Mouse (Mus musculus) mature B cell (primary cell): ENCODE data around the gene Olfr370.
"Not testable (repeated sequence)": the region's sequence is repeated elsewhere in the genome, so short reads cannot be mapped to it uniquely, and the experiment has no call there.

Experiments used
- in situ Hi-C: fragments of 300-500 bp; cut with MboI; formaldehyde crosslinking; loops from 2 replicates; pipeline ENCODE4 v1.14.3; 2019

Olfr370 gene

DNA sequence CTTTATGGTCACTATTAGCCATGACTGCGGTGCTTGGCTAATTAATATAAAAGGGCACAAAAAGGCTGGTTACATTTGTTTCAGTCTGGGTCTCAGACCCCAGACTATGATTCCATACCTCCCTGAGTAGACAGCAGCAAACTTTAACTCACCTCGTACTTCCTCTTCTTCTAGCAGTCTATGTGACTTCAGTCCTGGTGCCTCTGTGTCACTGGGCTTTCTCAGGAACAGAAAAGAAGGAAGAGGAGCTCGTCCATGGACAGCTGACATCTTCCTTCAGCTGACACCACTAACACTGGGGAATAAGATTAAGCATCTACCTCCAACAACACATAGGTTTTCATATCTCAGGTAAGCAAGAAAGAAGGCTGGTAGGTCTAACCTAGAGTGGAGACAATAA lies at the start of gene Olfr370:
Olfr370 (plus strand) TSS at position 45 of the 400 bp plus-strand sequence.
- in situ Hi-C loops: no loop called here

DNA sequence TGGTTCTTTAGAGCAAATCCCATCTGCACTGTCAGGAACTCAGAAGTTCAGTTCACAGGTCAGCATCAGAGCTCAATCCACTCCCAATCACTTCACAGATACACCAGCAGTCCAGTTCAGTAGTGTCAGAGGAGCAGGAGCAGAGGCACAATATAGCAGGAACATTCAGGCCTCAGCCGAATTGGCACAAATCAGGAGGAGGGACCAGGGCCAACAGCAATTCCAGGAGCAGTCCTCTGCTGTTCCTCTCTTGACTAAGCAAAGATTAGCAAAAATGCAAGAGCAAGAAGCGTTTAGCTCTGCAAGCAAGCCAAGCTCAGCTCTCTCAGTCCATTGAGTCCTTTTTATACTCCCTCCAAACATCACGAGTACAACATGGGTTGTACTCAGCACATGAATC lies 23.9 kb upstream of the Olfr370 start:
- in situ Hi-C loops: no loop called here

GRCm38 (mm10) chr8:83520432-83520831 lies 15.1 kb upstream of the Olfr370 start:
- in situ Hi-C loops: no loop called here

- in situ Hi-C loops: not testable (repeated sequence)
Observed at GRCm38 (mm10) chr8:83520907-83521306, 14.7 kb upstream of the Olfr370 start.

GRCm38 (mm10) chr8:83521310-83521709 lies 14.3 kb upstream of the Olfr370 start:
- in situ Hi-C loops: no loop called here

GRCm38 (mm10) chr8:83534802-83535201 lies 778 bp upstream of the Olfr370 start:
- in situ Hi-C loops: no loop called here

DNA sequence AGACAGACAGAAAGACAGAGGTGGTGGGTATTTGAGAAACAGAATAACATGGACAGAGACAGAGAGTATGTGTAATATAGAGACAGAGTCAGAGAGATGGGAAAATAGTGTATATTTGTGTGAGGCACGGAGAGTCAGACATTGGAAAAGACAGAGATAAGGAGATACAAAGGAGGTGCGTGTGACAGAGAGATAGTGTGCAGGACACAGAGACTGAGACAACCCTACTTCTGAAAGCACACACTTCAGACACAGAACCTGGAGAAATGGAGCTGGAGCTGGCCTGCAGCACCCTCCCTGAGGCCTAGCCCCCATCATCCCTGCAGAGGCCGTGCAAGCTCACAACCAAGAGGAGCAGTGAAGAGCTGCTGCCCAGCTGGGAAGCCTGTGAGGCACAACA lies 27.1 kb downstream of the Olfr370 start:
- in situ Hi-C loops: no loop called here

DNA sequence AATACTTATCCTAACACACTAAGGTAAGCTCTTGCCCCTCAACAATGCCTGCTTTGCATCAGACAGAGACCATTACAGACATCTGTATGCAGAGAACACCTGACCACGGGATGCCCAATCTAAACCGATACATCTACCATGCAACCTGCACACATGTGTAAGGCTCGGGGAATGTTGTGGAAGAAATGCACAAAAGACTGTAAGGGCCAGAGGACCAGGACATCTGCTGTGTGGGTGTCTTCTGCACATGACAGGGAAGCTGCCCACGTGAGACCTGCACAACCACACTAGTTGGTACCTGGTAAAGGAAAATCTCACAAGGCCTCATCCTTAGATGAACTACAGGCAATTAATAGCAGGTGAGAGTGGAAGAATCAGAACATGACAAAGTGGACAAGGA lies 27.7 kb downstream of the Olfr370 start:
- in situ Hi-C loops: no loop called here

DNA sequence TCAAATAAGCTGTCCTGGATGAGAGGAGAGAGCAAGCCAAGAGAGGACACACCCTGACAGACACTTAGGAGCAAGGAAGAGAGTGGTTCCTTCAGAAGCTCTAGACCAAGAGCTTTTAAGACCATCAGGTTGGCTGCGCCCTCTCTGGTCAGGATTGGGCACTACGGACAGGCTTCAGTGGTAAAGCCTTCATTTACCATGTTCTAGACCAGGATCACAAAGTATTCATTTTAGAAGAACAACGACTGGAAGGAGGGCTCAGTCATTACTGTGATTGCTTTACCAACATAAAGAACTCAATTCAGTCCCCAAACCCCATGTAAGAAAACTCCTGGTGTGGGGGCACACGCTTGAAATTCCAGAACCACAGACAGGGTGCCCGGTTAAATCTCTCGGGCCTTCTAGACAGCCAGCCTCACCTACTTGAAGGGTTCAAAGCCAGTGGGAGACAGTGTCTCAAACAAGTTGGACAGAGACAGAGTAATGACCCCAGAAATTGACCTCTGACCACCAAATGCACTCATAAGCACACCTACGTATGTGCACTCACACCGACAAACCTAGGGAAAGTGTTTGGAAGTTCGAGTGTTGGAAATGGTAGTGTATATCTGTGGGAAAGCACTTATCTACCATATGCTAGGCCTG lies 30.3 kb downstream of the Olfr370 start:
- in situ Hi-C loops: no loop called here

- in situ Hi-C loops: no loop called here
Observed at GRCm38 (mm10) chr8:83566469-83567395, 31.2 kb downstream of the Olfr370 start, which contains the start of gene Ndufb7. Ndufb7 (plus strand) TSS chr8:83566671.

DNA sequence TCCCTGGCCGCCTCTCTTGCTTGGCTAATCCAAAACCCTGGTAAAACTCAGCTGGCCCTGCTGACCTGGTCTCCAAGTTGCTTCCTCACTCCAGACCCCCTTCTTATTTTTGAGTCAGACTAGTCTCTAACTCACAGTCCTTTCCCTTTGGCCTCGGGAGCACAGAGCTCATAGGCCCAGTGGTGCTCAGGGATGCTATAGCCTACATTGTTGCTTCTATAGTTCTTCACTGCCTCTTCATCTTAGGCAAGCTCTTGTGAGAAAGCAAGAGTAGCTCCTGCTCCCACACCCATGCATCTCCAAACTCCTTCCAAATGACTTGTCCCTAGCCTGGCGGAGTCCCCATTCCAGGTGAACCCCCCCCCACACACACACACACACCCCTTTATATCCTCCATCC lies 32.1 kb downstream of the Olfr370 start:
- in situ Hi-C loops: no loop called here

DNA sequence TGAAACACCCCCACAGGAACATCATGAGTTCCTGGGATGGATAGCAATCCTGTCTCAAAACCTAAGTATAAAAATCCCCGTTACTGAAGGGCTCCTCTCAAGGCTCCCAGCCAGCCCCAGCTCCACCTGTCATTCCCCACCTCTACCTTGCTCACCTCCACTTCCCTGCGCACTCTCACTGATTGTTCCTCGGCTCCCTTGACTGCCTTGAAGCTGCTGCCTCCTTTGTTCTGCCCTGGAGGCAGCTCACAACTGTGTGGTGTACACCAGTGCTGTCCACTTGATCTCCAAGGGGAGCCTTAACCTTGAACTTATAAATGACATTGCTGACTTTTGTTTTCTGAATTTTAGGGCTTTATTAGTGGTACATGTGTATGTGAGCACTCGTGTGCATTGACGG lies 32.5 kb downstream of the Olfr370 start:
- in situ Hi-C loops: no loop called here

DNA sequence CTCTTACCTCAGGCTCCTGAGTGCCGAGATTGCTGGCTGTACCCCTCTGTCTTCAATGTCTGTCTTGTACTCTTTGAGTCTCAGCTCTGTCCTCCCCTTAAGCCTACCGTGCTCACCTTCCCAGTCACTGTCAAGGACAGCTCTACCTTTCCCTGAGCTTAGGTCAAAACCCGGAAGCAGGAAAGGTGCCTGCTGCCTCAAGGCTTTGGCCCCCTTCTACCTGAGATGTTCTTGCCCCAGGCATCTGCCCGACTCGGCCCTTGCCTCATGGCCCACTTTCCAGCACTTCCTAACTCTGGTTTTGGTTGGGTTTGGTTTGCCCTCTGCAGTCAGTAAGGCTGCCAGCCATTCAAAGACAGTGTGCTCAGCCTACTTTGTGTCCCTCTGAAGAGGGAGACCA lies 33.2 kb downstream of the Olfr370 start:
- in situ Hi-C loops: no loop called here

DNA sequence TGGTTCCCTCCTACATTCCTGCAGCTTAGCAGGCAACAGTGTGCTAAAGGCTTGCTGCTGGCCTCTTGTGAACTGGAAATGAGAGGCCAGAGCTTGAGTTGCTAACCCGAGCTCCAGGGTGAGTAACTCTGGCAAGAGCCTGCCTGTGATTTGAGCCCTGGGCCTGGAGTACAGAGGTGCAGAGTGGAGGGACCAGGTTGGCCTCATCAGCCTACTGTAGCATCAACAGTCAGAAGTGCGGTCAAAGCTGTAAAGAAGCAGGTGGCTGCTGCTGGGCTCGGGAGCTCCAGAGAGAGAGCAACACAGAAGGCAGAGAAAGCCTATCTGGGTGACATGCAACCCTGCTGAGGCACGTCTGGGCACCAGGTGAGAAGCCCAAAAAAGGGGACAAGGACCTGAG lies 33.6 kb downstream of the Olfr370 start:
- in situ Hi-C loops: no loop called here

DNA sequence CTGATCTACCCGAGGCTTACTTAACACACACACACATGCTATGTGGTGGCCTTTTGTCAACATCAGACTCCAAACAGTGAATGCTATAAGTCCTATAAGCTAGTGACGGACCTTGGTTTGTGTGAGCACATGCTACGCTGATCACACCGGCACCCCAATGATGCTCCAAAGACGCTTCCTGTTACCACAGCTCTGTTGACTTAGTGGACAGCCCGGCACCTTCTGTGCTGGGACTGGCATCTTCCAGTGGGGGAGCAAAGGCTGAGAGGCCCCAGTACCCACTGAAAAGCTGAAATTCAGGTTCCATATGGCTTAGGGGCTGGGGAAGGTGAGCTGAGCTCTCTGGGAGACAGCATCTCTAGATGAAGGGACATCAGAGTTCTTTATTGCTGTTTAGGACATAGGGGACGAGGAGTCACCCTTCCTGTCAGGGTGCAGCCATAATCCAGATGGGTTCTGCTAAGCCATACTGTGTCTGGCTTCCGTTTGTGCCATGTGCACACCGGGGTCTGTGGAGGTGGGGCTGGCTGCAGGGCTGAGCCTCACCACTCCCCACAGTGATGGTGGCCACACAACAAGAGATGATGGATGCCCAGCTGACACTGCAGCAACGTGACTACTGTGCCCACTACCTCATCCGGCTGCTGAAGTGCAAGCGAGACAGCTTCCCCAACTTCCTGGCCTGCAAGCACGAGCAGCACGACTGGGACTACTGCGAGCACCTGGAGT lies 34.9 kb downstream of the Olfr370 start:
- in situ Hi-C loops: no loop called here

DNA sequence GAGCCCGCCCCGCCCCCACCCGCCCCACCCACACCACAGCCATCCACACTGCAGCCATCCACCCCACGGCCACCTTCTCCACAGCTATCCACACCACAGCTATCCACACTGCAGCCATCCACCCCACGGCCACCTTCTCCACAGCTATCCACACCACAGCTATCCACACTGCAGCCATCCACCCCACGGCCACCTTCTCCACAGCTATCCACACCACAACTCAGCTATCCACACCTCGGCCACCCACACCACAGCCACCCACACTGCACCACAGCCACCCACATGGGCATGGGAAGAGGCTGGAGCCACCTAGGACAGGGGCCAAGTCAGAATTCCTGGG lies 35.4 kb downstream of the Olfr370 start:
- in situ Hi-C loops: not testable (repeated sequence)

- in situ Hi-C loops: no loop called here
Observed at GRCm38 (mm10) chr8:83571791-83572190, 36.2 kb downstream of the Olfr370 start.

- in situ Hi-C loops: no loop called here
Observed at GRCm38 (mm10) chr8:83572246-83572812, 36.7 kb downstream of the Olfr370 start.

DNA sequence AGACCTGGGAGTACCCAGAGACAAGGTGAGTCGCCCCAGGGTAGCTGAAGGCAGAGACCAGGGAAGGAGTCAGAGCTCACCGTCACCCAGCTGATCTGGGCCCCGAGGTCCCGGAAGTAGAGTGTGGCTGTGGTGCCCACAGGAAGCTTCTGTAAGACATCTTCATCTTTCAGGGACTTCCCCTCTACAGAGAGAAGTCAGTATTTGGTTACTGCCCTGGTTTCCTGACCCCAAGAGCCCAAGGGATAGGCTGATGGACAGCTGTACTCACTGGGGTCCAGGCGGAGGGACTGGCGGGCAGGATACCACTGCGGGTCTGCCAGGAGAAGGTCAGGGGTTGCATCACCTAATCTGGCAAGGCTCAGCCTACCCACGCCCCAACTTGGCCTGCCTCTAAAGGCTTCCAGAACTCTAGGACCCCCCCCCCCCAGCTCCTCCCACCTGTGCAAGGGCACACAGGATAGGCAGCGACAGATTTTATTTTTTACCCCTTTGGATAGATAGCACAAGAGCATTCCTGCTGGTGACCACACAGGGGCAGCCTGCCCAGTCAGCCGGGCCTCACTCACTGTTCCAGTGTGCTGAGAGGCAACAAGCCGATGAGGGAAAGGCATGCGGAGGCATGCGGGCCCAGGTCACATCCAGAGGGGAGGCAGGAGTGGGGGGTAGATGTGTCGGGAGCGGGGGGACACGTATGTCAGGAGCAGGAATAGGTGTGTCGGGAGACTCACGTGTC lies 37.7 kb downstream of the Olfr370 start:
- in situ Hi-C loops: no loop called here

DNA sequence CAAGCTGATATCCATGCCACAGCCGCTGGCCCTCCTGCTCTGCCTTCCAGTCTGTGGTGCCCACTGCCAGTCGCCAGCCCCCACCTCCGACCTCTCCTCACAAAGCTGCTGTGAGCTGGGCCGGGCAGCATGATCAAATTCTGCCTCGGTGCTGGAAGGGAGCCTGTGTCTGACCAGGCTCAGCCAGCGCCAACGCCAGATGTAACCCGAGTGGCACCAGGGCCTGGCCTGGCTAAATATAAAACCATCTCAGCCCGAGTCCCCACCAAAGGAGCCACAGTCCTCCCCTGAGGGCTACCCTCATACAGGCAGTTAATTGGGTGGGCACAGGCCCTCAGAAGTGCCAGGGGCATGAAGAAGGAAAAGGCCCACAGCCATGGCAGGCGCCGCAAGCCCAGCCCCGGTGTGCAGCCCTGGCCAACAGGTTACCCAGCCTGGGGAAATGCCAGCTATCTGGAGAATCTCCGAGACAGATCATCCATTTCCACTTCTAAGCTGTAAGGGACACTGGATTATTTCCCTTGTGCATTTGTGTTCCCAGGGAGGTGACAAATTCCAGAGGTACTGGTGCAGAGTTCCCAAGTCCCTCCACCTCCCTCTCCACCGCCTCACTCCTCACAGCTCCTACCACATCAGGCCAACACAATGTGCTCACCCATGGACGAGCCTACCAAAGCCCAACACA lies 39.2 kb downstream of the Olfr370 start:
- in situ Hi-C loops: no loop called here
